Mouse (Mus musculus) kidney, adult 18-20 months (tissue): Measurements from ENCODE around the gene Sf3a2.
A peak's percentile ranks its signal among the peaks of the same experiment; 100 is the strongest.
"Not testable (repeated sequence)": the region's sequence is repeated elsewhere in the genome, so short reads cannot be mapped to it uniquely, and the experiment has no call there.

ENCODE experiments used
- DNase-seq: peaks from one replicate; pipeline ENCODE4 v3.0.0; 2021

Sf3a2 gene

GRCm38 (mm10) chr10:80827063-80827869, 29.3 kb downstream of the Sf3a2 start:
- DNase-seq, result no peak

- no peak for DNase-seq
Measured at GRCm38 (mm10) chr10:80827870-80828420, 29.9 kb downstream of the Sf3a2 start.

- DNase-seq, result not testable (repeated sequence)
Measured at GRCm38 (mm10) chr10:80828587-80828986, 30.6 kb downstream of the Sf3a2 start.

GRCm38 (mm10) chr10:80829359-80830278, 31.6 kb downstream of the Sf3a2 start:
- no peak for DNase-seq

DNA sequence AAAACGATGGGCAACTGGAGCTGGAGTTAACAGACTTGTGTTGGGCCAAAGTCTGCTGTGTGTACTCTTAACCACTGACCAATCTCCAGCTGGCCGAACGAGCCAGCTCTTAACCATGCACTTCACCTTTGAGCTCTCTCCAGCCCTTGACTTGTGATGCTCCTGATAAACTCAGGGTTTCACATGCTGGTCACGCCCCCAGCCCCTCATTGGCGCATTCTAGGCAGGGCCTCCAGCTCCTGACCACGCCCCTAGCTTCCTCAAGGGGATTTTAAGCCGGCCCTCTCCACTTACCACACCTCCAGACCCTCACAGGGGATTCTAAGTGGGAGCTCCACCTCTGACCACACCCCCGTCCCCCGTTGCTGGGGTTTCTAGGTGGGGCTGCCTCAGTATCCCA, 33.1 kb downstream of the Sf3a2 start:
- DNase-seq, result peak; percentile 77

- DNase-seq, result no peak
Measured at GRCm38 (mm10) chr10:80832818-80833217, 34.8 kb downstream of the Sf3a2 start.

DNA sequence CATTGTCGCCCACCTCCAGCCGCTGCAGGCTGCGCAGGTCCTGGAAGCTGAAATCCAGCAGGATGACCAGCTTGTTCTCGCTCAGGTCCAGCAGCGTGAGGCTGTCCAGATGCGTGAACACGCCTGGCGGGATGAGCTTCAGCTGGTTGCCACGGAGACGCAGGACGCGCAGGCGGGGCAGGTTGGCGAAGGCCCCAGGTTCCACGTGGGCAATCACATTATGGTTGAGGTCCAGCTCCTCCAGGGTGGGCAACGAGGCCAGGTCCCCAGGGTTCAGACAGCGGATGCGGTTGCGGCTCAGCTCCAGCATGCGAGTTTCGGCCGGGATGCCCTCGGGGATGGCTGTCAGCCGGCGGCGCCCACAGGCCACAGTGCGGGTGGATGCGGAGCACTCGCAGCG, 37.6 kb downstream of the Sf3a2 start:
- DNase-seq, result no peak

- no peak for DNase-seq
Measured at GRCm38 (mm10) chr10:80836949-80837379, 39.0 kb downstream of the Sf3a2 start.

DNA sequence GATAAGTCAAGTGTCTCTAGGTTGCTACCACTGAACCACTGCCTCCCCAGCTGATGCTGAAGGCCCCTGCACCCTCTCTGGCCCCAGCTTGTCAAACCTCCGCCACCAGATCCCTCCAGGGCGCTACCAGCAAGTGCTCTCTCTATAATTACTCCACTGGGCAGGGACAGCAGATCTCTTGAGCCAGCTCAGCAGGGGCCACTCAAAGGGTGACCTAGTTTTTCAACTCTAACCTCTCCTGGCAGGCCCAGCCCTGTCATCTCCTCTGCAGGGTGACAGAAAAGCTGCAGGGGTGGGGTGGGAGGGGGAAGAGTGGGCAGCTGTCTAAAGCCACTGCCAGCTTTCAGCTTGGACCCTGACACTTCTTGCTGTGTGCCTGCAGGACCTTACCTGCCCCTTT, 39.8 kb downstream of the Sf3a2 start:
- DNase-seq, result no peak

DNA sequence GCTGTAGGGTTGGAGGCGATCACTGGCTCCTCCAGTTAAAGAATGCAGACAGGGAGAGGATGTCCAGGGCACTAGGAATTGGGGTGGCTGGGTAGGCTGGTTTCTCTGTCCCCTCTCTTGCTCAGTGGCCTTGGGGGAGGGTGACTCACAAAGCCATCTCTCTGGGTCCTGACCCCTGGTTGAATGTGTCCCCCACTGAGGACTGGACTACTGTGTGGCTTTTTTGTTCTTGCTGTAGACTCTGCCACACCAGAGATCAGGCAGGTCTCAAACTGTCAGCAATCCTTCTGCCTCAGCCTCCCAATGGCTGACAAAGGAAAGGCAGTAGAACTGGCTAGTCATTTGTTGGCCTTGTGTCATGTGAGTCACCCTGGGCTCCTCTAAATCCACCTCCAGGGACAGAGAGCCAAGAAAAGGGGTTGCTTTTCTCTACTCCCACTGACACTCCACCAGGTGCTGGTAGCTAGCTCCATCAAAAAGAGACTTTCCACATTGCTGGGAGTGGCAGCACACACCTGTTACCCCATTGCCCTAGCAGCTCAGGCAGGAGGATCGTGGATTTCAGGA, 40.4 kb downstream of the Sf3a2 start:
- DNase-seq, result no peak

DNA sequence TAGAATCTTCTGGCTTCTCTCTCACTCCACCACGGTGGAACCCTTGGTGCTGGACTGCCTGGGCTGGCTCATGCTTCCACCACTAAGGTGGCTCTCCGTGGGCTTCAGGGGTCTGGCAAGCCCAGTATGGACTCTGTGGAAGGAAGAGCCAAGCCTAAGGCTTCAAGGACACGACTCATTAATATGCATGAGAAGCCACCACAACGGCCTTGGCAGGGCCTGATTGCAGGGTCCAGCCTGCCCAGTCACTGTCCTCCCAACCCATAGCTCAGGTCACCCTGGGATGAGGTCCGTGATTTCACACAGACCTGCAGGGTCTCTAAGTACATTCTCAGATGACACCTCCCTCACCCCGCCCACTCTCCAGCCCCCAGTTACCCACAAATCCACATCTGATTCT, 41.9 kb downstream of the Sf3a2 start:
- DNase-seq, result no peak

DNA sequence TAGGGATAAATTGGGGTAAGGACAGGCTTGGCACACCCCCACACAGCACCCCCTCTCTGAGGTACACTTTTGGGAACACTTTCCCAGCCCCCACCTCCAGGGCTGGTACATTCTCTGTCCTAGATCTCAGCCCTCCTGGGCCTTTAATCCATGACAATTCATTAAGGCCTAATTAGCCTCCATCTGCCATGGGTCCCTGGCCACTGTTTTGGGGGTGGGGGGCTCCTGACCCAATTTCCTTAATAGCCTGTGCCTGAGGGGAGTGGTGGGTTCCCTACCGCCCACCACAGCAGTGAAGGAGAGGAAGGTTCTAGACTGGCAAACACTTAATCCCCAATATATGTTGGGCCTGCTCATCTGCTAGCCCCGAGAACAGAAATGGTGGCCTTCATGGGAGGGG, 43.7 kb downstream of the Sf3a2 start:
- no peak for DNase-seq

GRCm38 (mm10) chr10:80842334-80842733, 44.3 kb downstream of the Sf3a2 start:
- no peak for DNase-seq

GRCm38 (mm10) chr10:80843087-80843930, 45.3 kb downstream of the Sf3a2 start:
- DNase-seq, result no peak

DNA sequence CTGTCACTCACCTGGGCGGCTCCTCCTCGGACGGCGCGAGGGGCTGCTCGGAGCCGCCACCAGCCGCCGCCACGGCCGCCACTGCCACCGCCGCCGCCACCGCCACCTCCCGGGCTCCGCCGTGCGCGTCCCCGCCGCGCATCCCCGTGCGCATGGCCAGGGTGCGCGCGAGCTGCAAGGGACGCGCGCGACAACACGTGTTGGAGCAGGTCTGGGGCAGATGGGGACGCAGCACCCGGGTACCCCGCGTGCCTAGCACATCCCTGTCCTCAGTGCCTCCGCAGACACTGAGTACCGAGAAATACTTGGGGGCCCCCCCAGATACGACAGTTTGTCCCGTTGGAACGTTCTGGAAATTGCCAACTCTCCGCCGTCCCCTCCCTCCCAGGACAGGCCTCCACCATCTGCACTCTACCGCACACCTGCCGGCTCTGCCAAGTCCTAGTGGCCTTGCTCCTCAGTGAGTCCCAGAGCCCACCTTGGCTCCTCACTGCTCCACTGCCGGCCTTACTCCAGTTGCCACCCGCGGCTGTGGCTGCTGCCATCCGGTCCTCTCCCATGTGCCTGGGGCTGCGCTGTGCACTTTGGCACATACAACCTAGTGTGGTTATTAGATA, 46.0 kb downstream of the Sf3a2 start, which contains the start of gene Lingo3:
Gene Lingo3, minus strand, starts transcription at position 109 of the 617 bp plus-strand sequence.
- no peak for DNase-seq

GRCm38 (mm10) chr10:80845055-80845693, 47.2 kb downstream of the Sf3a2 start:
- DNase-seq, result no peak

- DNase-seq, result no peak
Measured at GRCm38 (mm10) chr10:80845732-80846131, 47.7 kb downstream of the Sf3a2 start.

GRCm38 (mm10) chr10:80848571-80848970, 50.6 kb downstream of the Sf3a2 start:
- no peak for DNase-seq
